Mouse (Mus musculus): Measurements from ENCODE around the gene Ptprk. TPM values are rescaled to one million over a fixed set of nuclear protein-coding genes. Genes with fewer than 3 reads are reported as not detected.

The Ptprk gene
- polyA plus RNA-seq, 1 experiment, result 17.7 TPM

GRCm38 (mm10) chr10:28075491-28076035, 943 bp downstream of the Ptprk start:
- Histone ChIP-seq H3K4me1 (ENCODE audit: control insufficient read depth, insufficient read depth, low read length) (no peaks in the 10 kb centered on the region), H3K27ac (ENCODE audit: insufficient read depth, low read length) (no peak overlapping the region), H3K27me3 (ENCODE audit: control insufficient read depth, insufficient read depth, low read length) (no peaks in the 10 kb centered on the region), H3K4me3 (replicated peaks; ENCODE audit: insufficient read depth, low read depth, low read length) (peak overlapping the region; percentile 75)
- WGBS, result under 1% methylated on average over 22 of the region's 22 CpGs
- TF ChIP-seq POLR2A (IDR thresholded peaks at IDR 0.05; ENCODE audit: borderline replicate concordance, insufficient read depth, low read length) (no peak), CTCF (IDR thresholded peaks at IDR 0.05; ENCODE audit: borderline replicate concordance, insufficient read depth, low read depth, low read length) (no peak)
- peak; percentile 12 to 25 for DNase-seq

- no peaks in the 10 kb centered on the region for H3K4me1 ChIP-seq (ENCODE audit: control insufficient read depth, insufficient read depth, low read length)
- no peak overlapping the region for H3K27ac ChIP-seq (ENCODE audit: insufficient read depth, low read length)
- 7% methylated on average over 30 of the region's 30 CpGs for WGBS
- H3K27me3 ChIP-seq (ENCODE audit: control insufficient read depth, insufficient read depth, low read length), result no peaks in the 10 kb centered on the region
- DNase-seq, result peak; percentile 8 to 11
- TF ChIP-seq POLR2A (IDR thresholded peaks at IDR 0.05; ENCODE audit: borderline replicate concordance, insufficient read depth, low read length) (no peak), CTCF (IDR thresholded peaks at IDR 0.05; ENCODE audit: borderline replicate concordance, insufficient read depth, low read depth, low read length) (no peak)
- peak overlapping the region; percentile 75 for H3K4me3 ChIP-seq (replicated peaks; ENCODE audit: insufficient read depth, low read depth, low read length)
These were observed 1.6 kb downstream of the Ptprk start for GRCm38 (mm10) chr10:28076036-28076855.

- H3K4me1 ChIP-seq (ENCODE audit: control insufficient read depth, insufficient read depth, low read length), result no peaks in the 10 kb centered on the region
- H3K27ac ChIP-seq (ENCODE audit: insufficient read depth, low read length), result no peak overlapping the region
- no peak for TF ChIP-seq CTCF (IDR thresholded peaks at IDR 0.05; ENCODE audit: borderline replicate concordance, insufficient read depth, low read depth, low read length)
- TF ChIP-seq POLR2A (IDR thresholded peaks at IDR 0.05; ENCODE audit: borderline replicate concordance, insufficient read depth, low read length), result no peak
- no peak for DNase-seq
- H3K4me3 ChIP-seq (replicated peaks; ENCODE audit: insufficient read depth, low read depth, low read length), result no peak overlapping the region
- no peaks in the 10 kb centered on the region for H3K27me3 ChIP-seq (ENCODE audit: control insufficient read depth, insufficient read depth, low read length)
- WGBS, result 93% methylated on average over 1 of the region's 1 CpGs
These were observed 3.6 kb downstream of the Ptprk start for GRCm38 (mm10) chr10:28078270-28078669.

GRCm38 (mm10) chr10:28081221-28081620, 6.6 kb downstream of the Ptprk start:
- Histone ChIP-seq H3K4me1 (ENCODE audit: control insufficient read depth, insufficient read depth, low read length) (no peaks in the 10 kb centered on the region), H3K4me3 (replicated peaks; ENCODE audit: insufficient read depth, low read depth, low read length) (no peak overlapping the region), H3K27ac (ENCODE audit: insufficient read depth, low read length) (no peak overlapping the region), H3K27me3 (ENCODE audit: control insufficient read depth, insufficient read depth, low read length) (no peaks in the 10 kb centered on the region)
- 77% methylated on average over 2 of the region's 2 CpGs for WGBS
- no peak for DNase-seq
- TF ChIP-seq CTCF (IDR thresholded peaks at IDR 0.05; ENCODE audit: borderline replicate concordance, insufficient read depth, low read depth, low read length), result no peak
- no peak for TF ChIP-seq POLR2A (IDR thresholded peaks at IDR 0.05; ENCODE audit: borderline replicate concordance, insufficient read depth, low read length)

- no peak overlapping the region for H3K27ac ChIP-seq (ENCODE audit: insufficient read depth, low read length)
- no peaks in the 10 kb centered on the region for H3K27me3 ChIP-seq (ENCODE audit: control insufficient read depth, insufficient read depth, low read length)
- H3K4me1 ChIP-seq (ENCODE audit: control insufficient read depth, insufficient read depth, low read length), result no peaks in the 10 kb centered on the region
- WGBS, result 92% methylated on average over 2 of the region's 2 CpGs
- H3K4me3 ChIP-seq (replicated peaks; ENCODE audit: insufficient read depth, low read depth, low read length), result no peak overlapping the region
- DNase-seq, result no peak
- TF ChIP-seq CTCF (IDR thresholded peaks at IDR 0.05; ENCODE audit: borderline replicate concordance, insufficient read depth, low read depth, low read length) (no peak), POLR2A (IDR thresholded peaks at IDR 0.05; ENCODE audit: borderline replicate concordance, insufficient read depth, low read length) (no peak)
These were observed 8.6 kb downstream of the Ptprk start for GRCm38 (mm10) chr10:28083183-28083582.

- Histone ChIP-seq H3K27me3 (ENCODE audit: control insufficient read depth, insufficient read depth, low read length) (no peaks in the 10 kb centered on the region), H3K27ac (ENCODE audit: insufficient read depth, low read length) (no peak overlapping the region), H3K4me3 (replicated peaks; ENCODE audit: insufficient read depth, low read depth, low read length) (no peak overlapping the region), H3K4me1 (ENCODE audit: control insufficient read depth, insufficient read depth, low read length) (no peaks in the 10 kb centered on the region)
- TF ChIP-seq POLR2A (IDR thresholded peaks at IDR 0.05; ENCODE audit: borderline replicate concordance, insufficient read depth, low read length) (no peak), CTCF (IDR thresholded peaks at IDR 0.05; ENCODE audit: borderline replicate concordance, insufficient read depth, low read depth, low read length) (no peak)
- 80% methylated on average over 1 of the region's 1 CpGs for WGBS
- no peak for DNase-seq
These were observed 9.0 kb downstream of the Ptprk start for GRCm38 (mm10) chr10:28083625-28084024.

- no peaks in the 10 kb centered on the region for H3K4me1 ChIP-seq (ENCODE audit: control insufficient read depth, insufficient read depth, low read length)
- TF ChIP-seq CTCF (IDR thresholded peaks at IDR 0.05; ENCODE audit: borderline replicate concordance, insufficient read depth, low read depth, low read length) (no peak), POLR2A (IDR thresholded peaks at IDR 0.05; ENCODE audit: borderline replicate concordance, insufficient read depth, low read length) (no peak)
- no peaks in the 10 kb centered on the region for H3K27me3 ChIP-seq (ENCODE audit: control insufficient read depth, insufficient read depth, low read length)
- H3K4me3 ChIP-seq (replicated peaks; ENCODE audit: insufficient read depth, low read depth, low read length), result no peak overlapping the region
- H3K27ac ChIP-seq (ENCODE audit: insufficient read depth, low read length), result no peak overlapping the region
- WGBS, result 78% methylated on average over 6 of the region's 6 CpGs
- no peak for DNase-seq
These were observed 12.7 kb downstream of the Ptprk start for GRCm38 (mm10) chr10:28087341-28087740.

GRCm38 (mm10) chr10:28087749-28088148, 13.1 kb downstream of the Ptprk start:
- WGBS, result 88% methylated on average over 3 of the region's 3 CpGs

More at GRCm38 (mm10) chr10:28087749-28088148, 13.1 kb downstream of the Ptprk start:
- DNase-seq, result no peak
- Histone ChIP-seq H3K27ac (ENCODE audit: insufficient read depth, low read length) (no peak overlapping the region), H3K4me3 (replicated peaks; ENCODE audit: insufficient read depth, low read depth, low read length) (no peak overlapping the region), H3K4me1 (ENCODE audit: control insufficient read depth, insufficient read depth, low read length) (no peaks in the 10 kb centered on the region), H3K27me3 (ENCODE audit: control insufficient read depth, insufficient read depth, low read length) (no peaks in the 10 kb centered on the region)
- TF ChIP-seq CTCF (IDR thresholded peaks at IDR 0.05; ENCODE audit: borderline replicate concordance, insufficient read depth, low read depth, low read length) (no peak), POLR2A (IDR thresholded peaks at IDR 0.05; ENCODE audit: borderline replicate concordance, insufficient read depth, low read length) (no peak)

Data from cerebellum, adult 2 months (tissue).